Mouse (Mus musculus): ENCODE measurements around the gene Itgb4. TPM values are rescaled to one million over a fixed set of nuclear protein-coding genes. Genes with fewer than 3 reads are reported as not detected.
A peak's percentile ranks its signal among the peaks of the same experiment; 100 is the strongest.

The Itgb4 gene
- total and polyA plus RNA-seq, 2 experiments from 2014 or later = 0.93 to 1.1 TPM

DNA sequence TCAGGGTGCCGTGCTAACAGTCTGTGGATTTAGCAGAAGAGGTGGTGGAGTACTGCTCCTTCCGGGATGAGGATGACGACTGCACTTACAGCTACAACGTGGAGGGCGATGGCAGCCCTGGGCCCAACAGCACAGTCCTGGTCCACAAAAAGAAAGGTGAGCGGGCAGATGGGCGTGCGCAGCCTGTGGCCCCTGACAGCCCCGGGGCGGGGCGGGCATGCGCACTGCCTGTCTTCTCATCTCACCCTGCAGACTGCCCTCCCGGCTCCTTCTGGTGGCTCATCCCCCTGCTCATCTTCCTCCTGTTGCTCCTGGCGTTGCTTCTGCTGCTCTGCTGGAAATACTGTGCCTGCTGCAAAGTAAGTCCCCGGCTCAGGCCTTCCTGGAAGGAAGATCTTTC, 15.2 kb downstream of the Itgb4 start:
- no peak for DNase-seq
- no peaks in the 10 kb centered on the region for H3K27me3 ChIP-seq (ENCODE audit: insufficient read depth, low read length)
- H3K27ac ChIP-seq (ENCODE audit: low read depth, low read length) = no peak overlapping the region
- H3K36me3 ChIP-seq (ENCODE audit: insufficient read depth) = no peaks in the 10 kb centered on the region
- WGBS = 30% methylated on average over 15 of the region's 15 CpGs
- TF ChIP-seq CTCF (IDR thresholded peaks at IDR 0.05; ENCODE audit: low read depth) = no peak
- no peaks in the 10 kb centered on the region for H3K4me1 ChIP-seq (ENCODE audit: insufficient read depth)
- H3K9ac ChIP-seq = no peak overlapping the region
- ATAC-seq = no peak
- H3K9me3 ChIP-seq (ENCODE audit: low read length) = no peaks in the 10 kb centered on the region
- no peak overlapping the region for H3K4me2 ChIP-seq (ENCODE audit: low read depth)
- H3K4me3 ChIP-seq (ENCODE audit: low read depth, low read length) = no peak overlapping the region

DNA sequence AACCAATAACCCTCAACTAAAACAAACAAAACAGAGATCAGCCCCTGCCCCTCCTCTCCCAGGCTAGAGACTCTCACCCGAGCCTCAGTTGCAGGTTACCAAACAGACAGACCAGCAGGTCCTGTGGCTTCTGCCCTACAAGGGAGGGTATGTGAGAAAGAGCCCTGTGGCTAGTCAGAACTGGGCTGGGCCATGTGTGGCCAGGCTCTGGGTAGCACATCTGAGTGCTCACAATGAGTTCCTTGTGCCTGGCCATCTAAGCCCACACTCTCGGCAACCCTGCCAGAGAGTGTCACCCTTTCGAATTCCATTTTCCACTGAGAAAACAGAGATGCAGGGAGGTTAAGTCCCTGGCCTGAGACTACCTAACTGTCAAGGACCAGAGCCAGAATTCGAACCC, 17.6 kb downstream of the Itgb4 start:
- Histone ChIP-seq H3K4me1 (ENCODE audit: insufficient read depth) (no peaks in the 10 kb centered on the region), H3K4me2 (ENCODE audit: low read depth) (no peak overlapping the region), H3K27me3 (ENCODE audit: insufficient read depth, low read length) (no peaks in the 10 kb centered on the region), H3K9ac (no peak overlapping the region), H3K27ac (ENCODE audit: low read depth, low read length) (no peak overlapping the region), H3K9me3 (ENCODE audit: low read length) (no peaks in the 10 kb centered on the region), H3K4me3 (ENCODE audit: low read depth, low read length) (no peak overlapping the region), H3K36me3 (ENCODE audit: insufficient read depth) (no peaks in the 10 kb centered on the region)
- 61% methylated on average over 4 of the region's 4 CpGs for WGBS
- DNase-seq (no peak), ATAC-seq (no peak)
- TF ChIP-seq CTCF (IDR thresholded peaks at IDR 0.05; ENCODE audit: low read depth) = no peak

DNA sequence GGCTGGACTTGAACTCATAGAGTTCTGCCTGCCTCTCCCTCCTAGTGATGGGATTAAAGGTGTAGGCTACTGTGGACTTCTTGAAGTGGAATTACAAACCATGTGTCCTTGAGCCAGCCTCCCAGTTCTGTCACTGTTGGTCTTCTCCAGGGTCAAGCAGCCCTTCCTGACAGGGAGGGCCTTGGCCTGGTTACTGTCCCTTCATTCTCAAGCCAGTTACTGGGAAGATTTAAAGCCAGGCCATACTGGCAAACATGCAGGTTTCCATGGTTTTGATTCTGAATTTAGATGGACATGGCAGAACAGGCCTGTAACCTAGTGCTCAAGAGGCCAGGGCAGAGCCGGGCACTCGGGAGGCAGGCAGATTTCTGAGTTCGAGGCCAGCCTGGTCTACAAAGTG, 20.7 kb downstream of the Itgb4 start:
- DNase-seq = no peak
- 85% methylated on average over 3 of the region's 3 CpGs for WGBS
- Histone ChIP-seq H3K9me3 (ENCODE audit: low read length) (no peaks in the 10 kb centered on the region), H3K4me3 (ENCODE audit: low read depth, low read length) (no peak overlapping the region), H3K4me1 (ENCODE audit: insufficient read depth) (no peaks in the 10 kb centered on the region), H3K36me3 (ENCODE audit: insufficient read depth) (no peaks in the 10 kb centered on the region), H3K27ac (ENCODE audit: low read depth, low read length) (no peak overlapping the region), H3K27me3 (ENCODE audit: insufficient read depth, low read length) (no peaks in the 10 kb centered on the region), H3K4me2 (ENCODE audit: low read depth) (no peak overlapping the region), H3K9ac (no peak overlapping the region)
- no peak for ATAC-seq
- TF ChIP-seq CTCF (IDR thresholded peaks at IDR 0.05; ENCODE audit: low read depth) = no peak

DNA sequence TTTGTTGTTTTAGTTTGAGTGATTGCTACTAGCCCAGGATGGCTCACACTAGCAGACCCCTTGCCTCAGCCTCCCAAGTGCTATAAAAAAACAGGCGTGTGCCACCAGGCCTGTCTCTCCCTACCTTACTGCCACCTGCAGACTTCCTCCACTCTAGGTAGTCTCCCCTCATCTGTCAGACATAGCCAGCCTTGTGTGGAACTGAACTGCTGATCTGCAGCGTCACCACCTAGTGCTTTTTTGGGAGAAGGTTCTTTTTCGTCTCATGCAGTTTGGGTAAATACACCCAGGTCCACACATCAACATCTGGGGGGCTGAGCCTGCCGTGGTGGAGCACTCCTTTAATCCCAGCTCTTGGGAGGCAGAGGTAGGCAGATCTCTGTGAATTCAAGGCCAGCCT, 22.5 kb downstream of the Itgb4 start:
- no peak for ATAC-seq
- 86% methylated on average over 4 of the region's 4 CpGs for WGBS
- Histone ChIP-seq H3K27ac (ENCODE audit: low read depth, low read length) (no peak overlapping the region), H3K36me3 (ENCODE audit: insufficient read depth) (no peaks in the 10 kb centered on the region), H3K9me3 (ENCODE audit: low read length) (no peaks in the 10 kb centered on the region), H3K4me3 (ENCODE audit: low read depth, low read length) (no peak overlapping the region), H3K9ac (no peak overlapping the region), H3K4me2 (ENCODE audit: low read depth) (no peak overlapping the region), H3K4me1 (ENCODE audit: insufficient read depth) (no peaks in the 10 kb centered on the region), H3K27me3 (ENCODE audit: insufficient read depth, low read length) (no peaks in the 10 kb centered on the region)
- no peak for TF ChIP-seq CTCF (IDR thresholded peaks at IDR 0.05; ENCODE audit: low read depth)
- DNase-seq = no peak

DNA sequence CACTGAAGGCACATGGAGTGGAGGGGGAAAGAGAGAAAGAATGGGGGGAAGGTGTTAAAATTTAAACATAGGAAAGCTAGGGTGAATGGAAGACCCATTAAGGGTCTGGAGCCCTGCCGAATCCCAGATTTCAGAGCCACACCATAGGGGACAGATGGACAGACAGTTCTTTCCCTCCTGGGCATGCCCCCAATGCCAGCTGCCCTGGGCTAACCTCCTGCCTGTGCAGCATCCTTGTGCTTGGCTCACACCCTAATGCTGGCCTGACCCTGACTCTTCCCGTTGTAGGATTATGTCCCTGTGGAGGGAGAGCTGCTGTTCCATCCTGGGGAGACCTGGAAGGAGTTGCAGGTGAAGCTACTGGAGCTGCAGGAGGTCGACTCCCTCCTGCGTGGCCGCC, 23.2 kb downstream of the Itgb4 start:
- Histone ChIP-seq H3K4me1 (ENCODE audit: insufficient read depth) (no peaks in the 10 kb centered on the region), H3K4me2 (ENCODE audit: low read depth) (no peak overlapping the region), H3K9ac (no peak overlapping the region), H3K9me3 (ENCODE audit: low read length) (no peaks in the 10 kb centered on the region), H3K36me3 (ENCODE audit: insufficient read depth) (no peaks in the 10 kb centered on the region), H3K4me3 (ENCODE audit: low read depth, low read length) (no peak overlapping the region), H3K27me3 (ENCODE audit: insufficient read depth, low read length) (no peaks in the 10 kb centered on the region), H3K27ac (ENCODE audit: low read depth, low read length) (no peak overlapping the region)
- TF ChIP-seq CTCF (IDR thresholded peaks at IDR 0.05; ENCODE audit: low read depth) = no peak
- ATAC-seq (no peak), DNase-seq (no peak)
- 62% methylated on average over 5 of the region's 5 CpGs for WGBS

DNA sequence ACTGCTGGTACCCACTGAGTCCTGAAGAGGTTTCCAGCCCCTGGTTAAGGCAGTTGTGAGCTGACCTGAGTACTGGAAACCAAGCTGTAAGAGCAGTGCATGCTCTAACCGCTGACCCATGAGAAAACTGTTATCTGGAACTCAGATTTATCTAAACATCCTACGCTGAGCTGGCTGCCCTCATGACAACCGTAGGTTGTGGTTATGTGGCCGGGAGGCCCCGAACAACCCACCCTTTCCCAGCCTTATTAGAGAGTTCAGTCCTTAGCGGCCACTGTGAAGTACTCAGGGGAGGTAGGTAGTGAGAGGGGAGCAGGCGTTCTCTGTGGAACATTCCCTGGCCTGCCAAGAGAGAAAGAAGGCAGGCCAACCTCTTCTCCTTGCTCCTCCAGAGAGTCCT, 24.5 kb downstream of the Itgb4 start:
- TF ChIP-seq CTCF (IDR thresholded peaks at IDR 0.05; ENCODE audit: low read depth) = no peak
- Histone ChIP-seq H3K27ac (ENCODE audit: low read depth, low read length) (no peak overlapping the region), H3K4me3 (ENCODE audit: low read depth, low read length) (no peak overlapping the region), H3K9me3 (ENCODE audit: low read length) (no peaks in the 10 kb centered on the region), H3K9ac (no peak overlapping the region), H3K4me2 (ENCODE audit: low read depth) (no peak overlapping the region), H3K36me3 (ENCODE audit: insufficient read depth) (no peaks in the 10 kb centered on the region), H3K4me1 (ENCODE audit: insufficient read depth) (no peaks in the 10 kb centered on the region), H3K27me3 (ENCODE audit: insufficient read depth, low read length) (no peaks in the 10 kb centered on the region)
- 86% methylated on average over 7 of the region's 7 CpGs for WGBS
- DNase-seq = no peak
- no peak for ATAC-seq

DNA sequence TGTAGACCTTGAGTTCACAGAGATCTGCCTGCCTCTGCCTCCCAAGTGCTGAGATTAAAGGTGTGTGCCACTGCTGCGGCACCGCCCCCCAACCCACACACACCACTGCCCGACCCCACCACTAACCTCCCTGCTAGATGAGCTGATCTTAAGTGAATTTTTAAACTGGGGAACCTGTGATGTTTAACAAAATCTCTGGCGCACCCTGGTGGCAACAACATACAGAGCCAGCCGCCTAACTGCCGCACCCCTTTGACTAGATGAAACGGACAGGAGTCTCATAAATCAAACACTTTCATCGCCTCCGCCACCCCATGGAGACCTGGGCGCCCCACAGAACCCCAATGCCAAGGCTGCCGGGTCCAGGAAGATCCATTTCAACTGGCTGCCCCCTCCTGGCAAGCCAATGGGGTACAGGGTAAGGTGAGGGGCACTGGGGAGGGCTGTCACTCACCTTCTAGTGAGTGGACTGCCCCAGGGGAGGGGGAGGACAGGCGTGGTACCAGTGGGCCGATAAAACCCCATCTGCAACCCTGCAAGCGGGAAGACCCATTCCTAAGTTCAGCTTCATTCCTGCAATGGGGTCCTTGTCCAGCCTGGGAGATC, 25.1 kb downstream of the Itgb4 start:
- H3K9me3 ChIP-seq (ENCODE audit: low read length) = no peaks in the 10 kb centered on the region
- TF ChIP-seq CTCF (IDR thresholded peaks at IDR 0.05; ENCODE audit: low read depth) = peak; percentile 75
- ATAC-seq (peak; percentile 53), DNase-seq (peak; percentile 84)
- H3K4me1 ChIP-seq (ENCODE audit: insufficient read depth) = no peaks in the 10 kb centered on the region
- H3K27ac ChIP-seq (ENCODE audit: low read depth, low read length) = no peak overlapping the region
- WGBS = 20% methylated on average over 14 of the region's 14 CpGs
- H3K36me3 ChIP-seq (ENCODE audit: insufficient read depth) = no peaks in the 10 kb centered on the region
- no peak overlapping the region for H3K4me2 ChIP-seq (ENCODE audit: low read depth)
- no peak overlapping the region for H3K4me3 ChIP-seq (ENCODE audit: low read depth, low read length)
- no peaks in the 10 kb centered on the region for H3K27me3 ChIP-seq (ENCODE audit: insufficient read depth, low read length)
- H3K9ac ChIP-seq = no peak overlapping the region

Data from forebrain, postnatal 0 days (tissue).